Mouse (Mus musculus): Measurements from ENCODE around the gene Slc25a10.

DNA sequence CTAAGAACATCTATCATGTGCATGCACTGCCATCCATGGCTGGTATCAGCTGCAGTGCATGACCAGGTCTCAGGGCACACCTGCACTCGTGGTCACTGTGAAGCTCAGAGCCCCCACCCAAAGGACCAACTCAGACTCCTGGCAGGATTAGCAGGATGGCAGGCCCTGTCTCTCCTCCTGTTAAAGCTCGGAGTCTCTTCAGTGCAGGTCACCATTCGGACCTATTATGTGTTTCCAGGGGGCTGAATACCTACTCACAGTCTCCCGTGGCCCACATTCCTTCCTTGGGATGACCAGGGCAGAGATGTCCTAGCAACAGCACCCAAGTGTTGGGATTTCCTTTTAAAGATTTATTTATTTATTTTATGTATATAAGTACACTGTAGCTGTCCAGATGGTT, 25.5 kb downstream of the Slc25a10 start:
- TF ChIP-seq CTCF (IDR thresholded peaks at IDR 0.05), result no peak
- no peak for TF ChIP-seq EP300 (IDR thresholded peaks at IDR 0.05)

Measured in lung, postnatal 0 days (tissue).